Mouse (Mus musculus) bone marrow, adult 2 months (tissue): ENCODE data around the gene Ndufc1.

Source experiments
- CTCF ChIP-seq: fragments of 200-500 bp; IDR thresholded peaks from 2 replicates; pipeline ENCODE4 v1.5.1; 2011; ENCODE audit warnings: low read length, control low read depth; ENCODE audit not compliant: control insufficient read depth, insufficient read depth
- POLR2A ChIP-seq: fragments of 200-500 bp; IDR thresholded peaks from 2 replicates; pipeline ENCODE4 v1.6.1; 2011; ENCODE audit warnings: low read depth, mild to moderate bottlenecking, control low read depth, low read length, borderline replicate concordance; ENCODE audit not compliant: control insufficient read depth

DNA sequence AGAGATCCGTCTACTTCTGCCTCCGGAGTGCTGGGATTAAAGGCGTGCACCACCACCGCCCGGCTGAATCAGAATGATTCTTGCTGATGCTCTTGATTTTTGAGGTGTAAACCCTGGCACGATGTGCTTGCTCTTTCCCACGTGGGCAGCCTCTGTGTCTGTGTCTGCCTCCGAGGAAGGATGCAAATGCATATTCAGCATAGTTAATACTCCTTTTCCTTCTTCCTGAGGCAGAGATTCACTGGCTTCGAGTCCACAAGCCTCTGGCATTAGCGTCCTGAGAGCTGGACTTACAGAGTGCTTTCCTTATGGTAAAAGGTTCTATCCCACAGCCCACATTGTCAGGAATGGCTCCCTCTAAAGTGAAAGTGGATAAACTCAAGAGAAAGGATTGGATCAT is 8.1 kb downstream of the Ndufc1 start:
- TF ChIP-seq CTCF (no peak), POLR2A (no peak)
